Mouse (Mus musculus): Measurements from ENCODE around the gene Nup133.

Gene Nup133

DNA sequence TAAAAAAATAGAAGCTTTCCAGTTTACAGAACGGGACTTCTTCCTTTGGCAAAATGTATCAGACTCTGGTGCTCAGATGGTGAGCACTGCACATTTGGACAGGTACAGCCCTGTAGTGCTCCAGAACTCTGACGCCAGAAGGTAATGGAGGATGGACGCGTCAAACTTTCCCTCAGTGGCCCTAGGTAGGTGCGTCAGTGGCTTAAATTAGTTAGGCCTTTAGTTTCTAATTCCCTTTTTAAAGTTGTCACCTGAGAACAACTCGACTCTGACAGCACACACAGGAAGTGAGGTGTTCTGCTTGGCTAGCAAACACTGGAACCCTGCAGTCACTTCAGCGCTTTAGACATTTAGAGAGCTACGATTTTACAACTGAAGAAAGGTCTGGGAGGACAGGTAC lies 4.6 kb upstream of the Nup133 start:
- no peak for DNase-seq (ENCODE audit: low spot score)

DNA sequence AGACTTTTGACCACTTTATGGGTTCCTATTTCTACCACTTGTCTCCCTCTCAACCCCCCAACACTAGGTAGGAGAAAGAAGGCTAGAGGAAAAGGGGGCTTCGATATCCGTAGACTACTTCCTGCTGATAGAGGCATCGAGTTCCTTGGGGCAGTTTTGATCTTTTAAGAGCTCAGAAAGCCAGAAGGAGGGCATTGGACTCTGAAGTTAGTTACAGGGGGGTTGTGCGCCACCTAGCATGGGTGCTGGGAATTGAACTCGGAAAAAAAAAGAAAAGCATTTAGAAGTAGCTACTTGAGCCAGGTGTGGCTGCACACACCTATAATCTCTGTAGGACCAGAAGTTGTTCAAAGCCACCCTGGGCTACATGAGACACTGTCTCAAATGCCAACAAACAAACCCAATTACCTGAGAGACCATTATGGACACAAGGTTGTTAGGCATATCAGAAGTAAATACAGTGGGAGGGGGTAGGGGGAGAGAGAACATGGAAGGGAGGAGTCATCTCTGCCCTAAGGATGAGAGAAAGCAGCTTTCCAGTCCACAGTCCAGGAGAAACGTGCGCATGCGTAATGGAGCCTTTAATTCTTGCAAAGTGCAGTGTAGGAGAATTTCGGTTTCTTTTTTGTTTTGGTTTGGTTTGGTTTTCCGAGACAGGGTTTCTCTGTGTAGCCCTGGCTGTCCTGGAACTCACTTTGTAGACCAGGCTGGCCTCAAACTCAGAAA lies 1.2 kb upstream of the Nup133 start:
- no peak for DNase-seq (ENCODE audit: low spot score)

DNA sequence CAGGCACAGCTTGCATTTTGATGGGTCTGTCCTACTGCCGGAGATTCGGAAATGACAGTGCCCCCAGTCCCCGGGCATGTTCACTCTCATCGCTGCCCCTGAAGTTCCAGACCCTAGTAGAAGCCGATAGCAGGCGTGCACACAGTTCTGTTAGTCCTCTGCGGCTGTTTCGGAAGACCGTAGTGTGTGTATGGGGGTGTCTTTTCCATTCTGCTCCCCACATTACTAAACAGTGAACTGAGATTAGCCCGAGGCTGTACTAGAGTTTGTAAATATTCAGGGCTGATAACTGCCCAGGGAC lies 571 bp upstream of the Nup133 start:
- DNase-seq (ENCODE audit: low spot score), result no peak

DNA sequence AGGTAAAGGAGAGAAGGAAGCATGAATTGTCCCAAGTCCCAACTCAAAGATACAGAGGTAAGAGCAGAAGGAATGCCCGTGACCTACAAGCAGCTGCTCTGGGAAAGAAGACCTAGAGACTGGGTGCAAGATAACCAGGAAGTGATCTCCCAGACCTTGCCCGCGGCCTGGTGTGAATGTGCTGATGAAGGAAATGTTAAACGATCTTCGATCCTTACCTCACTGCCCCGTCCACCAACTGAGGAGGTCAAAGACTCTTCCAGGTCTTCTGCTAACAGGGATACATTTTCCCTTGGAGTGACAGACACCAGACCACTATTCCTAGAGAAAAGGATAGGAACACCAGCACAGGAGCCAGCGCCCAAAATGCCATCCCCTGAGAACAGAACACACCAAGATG lies 20.0 kb downstream of the Nup133 start:
- DNase-seq (ENCODE audit: low spot score), result no peak

DNA sequence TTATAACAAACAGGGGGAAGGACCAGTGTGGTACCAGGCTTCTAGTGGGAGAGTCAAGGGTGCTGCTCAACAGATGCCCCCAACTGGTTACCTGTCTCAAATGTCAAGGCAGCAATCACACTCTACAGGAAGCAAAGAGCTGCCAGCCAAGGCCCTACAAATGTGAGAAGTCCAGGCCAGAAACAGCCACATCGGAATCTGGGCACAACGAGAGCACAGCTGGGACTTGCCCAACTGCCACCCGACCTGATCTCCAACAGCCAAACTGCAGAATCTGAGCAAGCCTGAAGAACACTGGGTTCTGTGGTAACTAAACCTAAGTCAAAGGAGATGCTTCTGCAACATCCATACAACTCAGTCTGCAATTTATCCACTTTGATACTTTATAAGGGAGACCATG lies 23.4 kb downstream of the Nup133 start:
- no peak for DNase-seq (ENCODE audit: low spot score)

DNA sequence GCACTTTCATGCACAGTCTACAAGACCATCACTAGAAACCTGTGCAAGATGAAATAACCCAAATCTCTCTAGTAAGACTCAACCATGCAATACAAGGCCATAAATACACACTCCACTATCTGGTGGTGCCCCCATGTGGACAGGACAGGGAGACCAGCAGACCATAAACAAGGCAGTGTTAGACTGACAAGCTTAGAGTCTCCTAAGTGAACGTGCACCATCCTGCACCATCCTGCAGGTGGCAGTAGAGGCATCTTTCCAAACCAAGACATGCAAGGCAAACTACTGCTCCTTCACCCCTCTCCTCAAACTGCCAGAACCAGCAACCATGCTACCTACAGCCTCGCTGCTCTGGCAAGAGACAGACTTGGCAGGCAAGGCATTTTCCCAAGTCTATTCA lies 24.3 kb downstream of the Nup133 start:
- peak; percentile 20 for DNase-seq (ENCODE audit: low spot score)

DNA sequence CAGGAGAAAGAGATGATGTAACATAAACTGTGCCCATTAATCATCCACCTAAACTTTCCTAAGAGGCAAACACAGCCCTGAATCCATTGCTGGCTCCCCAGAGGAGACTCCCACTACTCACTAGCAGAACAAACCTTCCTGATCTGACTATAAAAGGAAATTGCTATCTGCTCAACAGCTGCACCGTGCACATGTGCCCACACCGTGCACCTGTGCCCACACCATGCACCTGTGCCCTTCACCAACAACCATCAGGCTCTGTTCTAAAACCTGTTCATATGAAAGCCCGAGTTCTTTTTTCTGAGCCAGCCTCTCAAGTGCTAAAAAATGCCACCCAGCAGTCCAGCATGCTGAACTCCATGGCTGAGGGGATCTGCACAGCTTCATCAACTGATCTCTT lies 34.4 kb downstream of the Nup133 start:
- DNase-seq (ENCODE audit: low spot score), result no peak

DNA sequence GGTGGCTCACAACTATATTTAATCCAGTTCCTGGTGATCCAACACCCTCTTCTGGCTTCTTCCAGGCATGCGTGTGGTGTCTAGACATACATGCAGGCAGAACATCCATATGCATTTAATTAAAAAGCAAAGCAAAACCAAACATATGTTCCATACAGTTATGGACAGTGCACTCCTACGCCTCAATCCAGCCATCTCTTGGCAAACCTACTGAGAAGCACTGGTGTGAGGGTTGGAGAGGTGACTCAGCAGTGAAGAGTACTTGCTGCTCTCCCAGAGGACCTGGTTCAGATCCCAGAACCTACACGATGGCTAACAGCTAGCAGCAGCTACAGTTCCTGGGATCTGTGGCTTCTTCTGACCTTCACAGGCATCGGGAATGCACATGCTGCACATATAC lies 36.8 kb downstream of the Nup133 start:
- DNase-seq (ENCODE audit: low spot score), result no peak

DNA sequence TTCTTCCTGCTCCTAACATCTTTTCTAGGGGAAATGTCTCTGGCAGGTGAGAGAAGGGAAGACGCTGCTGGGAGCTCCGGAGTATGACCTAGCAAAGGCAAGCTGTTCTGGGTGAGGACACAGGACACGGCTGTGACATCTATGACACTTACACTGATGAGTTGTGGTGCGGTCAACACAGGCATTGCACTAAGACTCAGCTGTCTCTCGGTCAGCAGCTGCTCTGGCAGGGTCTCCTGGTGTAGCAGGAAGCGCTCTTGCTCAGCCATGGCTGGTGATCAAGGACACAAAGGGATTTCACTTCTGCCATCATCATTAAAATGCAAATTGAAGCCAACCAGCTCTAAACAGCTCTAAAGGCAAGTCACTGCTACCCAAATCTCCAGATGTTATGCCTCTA lies 41.5 kb downstream of the Nup133 start:
- no peak for DNase-seq (ENCODE audit: low spot score)

DNA sequence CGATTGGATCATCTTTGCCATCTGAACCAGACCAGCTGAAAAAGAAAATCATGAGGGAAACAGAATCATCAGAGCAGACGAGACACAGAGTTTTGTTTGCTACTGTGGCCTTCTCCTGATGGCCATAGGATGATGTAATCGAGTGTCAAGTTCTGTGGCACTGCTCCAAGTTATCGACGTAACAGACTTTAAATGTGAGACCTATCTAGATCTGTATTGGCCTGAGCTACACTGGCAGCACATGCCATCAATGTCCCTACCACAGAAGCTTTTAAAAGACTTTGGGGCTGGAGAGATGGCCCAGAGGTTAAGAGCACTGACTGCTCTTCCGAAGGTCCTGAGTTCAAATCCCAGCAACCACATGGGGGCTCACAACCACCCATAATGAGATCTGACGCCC lies 46.4 kb downstream of the Nup133 start:
- DNase-seq (ENCODE audit: low spot score), result no peak

DNA sequence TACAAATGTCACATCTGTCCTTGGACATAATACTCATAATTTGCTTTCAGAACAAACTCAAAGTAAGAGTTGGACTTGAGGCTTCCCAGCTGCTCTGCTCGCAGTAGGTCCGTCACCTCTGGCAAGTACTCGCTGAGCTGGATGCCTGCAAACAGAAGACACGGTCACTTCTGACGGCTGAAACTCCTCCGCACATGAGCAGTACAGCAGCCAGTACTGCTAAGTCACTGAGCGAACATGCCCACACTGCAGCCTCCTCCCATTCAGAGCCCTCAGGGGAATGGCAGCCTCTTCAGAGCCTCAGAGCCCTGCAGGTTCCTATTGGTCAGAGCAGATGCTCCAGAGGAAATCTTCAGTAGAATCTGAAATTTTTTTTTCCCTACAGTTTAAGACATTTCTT lies 49.7 kb downstream of the Nup133 start:
- DNase-seq (ENCODE audit: low spot score), result no peak

DNA sequence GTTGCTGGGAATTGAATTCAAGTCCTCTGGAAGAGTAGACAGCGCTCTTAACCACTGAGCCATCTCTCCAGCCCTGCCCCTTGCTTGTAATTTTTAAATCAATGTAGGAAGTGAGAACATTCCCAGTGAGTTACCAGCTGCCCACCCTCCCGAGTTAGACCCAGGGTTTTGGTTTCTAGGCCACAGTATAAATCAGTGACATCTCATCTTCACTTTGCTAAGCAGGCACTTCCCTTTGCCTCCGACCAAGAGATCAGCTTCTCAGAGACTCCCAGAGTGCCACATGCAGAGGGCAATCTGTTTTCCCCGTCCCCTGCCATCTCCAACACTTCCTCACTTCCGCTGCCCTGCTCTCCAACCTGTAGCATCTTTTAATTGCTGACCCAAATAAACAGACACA lies 50.5 kb downstream of the Nup133 start:
- DNase-seq (ENCODE audit: low spot score), result no peak

DNA sequence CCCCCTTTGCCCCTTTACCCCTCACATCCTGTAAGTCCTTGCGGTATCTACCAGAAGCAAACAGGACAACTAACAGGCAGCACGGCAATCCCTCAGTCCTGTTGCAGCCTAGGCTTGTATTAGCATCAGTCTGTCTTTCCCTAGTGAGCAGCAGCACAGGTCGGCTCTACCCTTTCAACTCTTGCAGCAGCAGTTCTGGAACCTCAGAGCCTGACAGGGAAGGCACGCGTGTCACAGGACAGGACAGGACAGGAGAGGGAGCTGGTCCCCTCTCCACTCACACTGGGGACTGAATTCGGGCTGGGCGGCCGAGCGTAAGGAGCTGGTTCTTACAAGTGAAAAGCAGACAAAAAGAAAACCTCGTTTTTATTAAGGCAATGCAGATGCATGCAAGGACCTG lies 52.3 kb downstream of the Nup133 start:
- DNase-seq (ENCODE audit: low spot score), result no peak

DNA sequence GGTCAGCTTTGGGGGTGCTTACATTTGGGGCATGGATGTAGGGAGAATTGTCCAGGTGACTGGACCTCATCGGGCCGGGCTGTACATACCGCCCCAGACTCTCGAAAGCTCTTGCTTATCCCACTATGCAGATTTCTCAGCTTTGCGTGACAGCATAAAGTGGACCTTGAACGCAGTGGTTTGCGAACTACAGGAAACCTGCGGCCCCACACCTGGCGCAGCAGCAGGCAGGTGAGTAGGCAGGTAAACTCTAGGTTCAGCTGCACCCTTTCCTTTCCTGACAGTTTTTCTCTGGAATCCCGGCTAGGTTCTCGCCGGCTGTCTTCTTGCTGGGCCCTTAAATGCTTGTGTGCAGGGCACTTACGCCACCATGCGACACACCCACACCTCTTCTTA lies 52.7 kb downstream of the Nup133 start:
- no peak for DNase-seq (ENCODE audit: low spot score)

DNA sequence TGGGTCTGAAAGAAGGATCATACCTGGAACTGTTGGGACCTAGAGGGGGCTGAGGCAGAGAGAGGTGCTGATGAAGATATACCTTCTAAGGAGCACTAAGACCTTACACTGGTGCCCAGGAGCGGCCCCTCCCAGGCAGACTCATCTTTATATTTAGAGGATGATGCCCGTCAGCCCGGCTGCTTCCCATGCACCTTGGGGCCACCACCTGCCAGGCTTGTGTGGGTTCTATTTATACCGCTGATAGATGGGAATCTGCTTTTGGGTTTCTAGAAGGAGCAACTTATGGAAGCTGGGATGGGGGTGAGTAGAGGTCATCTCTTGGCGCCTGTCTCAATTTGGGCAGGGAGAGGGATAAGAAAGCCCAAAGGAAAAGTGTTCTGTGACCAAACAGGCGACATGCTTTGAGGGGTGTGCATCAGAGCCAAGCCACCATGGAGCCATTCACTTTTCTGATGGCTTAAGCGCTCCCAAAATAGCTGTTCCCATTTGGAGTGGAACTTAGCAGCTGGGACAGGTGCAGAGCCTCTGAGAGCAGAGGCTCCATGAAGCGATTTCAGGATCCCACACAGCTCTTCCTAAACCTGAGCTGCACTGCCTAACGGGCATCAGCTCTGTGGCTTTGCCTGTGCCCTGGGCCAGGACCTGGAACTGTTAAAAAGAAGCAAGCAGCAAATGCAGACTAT lies 53.2 kb downstream of the Nup133 start:
- no peak for DNase-seq (ENCODE audit: low spot score)

DNA sequence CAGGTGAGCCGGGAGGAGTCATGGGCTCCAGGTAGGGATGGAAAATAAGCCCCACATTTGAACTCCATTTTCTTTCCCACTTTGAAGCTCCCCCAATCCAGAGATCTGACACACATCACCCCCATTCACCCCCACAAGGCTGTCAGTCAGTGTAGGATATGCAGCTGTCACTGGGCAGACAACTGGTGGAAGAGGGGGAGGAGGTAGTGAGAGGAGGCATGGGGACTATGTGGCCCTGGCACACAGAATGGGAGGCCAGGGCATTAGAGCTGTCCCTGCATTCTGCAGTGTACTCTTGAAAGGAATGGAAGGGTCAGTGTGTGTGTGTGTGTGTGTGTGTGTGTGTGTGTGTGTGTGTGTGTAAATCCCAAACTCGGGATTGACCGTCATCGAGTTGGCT lies 53.8 kb downstream of the Nup133 start:
- no peak for DNase-seq (ENCODE audit: low spot score)

DNA sequence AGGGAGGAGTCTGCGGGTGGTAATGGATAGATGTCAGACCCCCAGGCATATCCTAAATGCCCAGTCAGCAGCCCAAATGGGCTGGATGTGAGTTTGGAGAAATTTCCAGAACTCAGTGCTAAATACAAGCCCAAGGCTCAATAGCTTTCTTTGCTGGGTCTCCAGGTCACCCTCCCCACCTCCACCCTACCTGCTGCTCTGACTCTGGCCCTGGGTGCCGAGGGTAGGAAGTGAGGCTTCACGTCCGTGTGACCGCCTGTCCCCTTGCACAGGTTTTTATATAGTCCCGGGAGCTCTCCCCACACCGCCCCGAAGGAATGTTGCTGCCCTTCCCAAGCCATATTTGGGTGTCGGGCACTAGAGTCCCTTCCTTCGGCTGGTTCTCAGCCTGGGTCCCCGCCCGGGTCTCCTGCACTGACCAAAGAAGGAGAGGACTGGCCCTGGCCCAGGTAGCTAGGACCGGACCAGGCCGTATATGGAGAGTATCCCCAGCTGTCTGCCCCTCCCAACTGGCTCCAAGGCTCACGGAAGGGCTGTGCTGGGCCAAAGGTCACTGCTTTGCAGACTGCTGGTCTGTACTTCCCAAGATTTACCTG lies 54.5 kb downstream of the Nup133 start, which contains the start of gene Acta1:
Gene Acta1, minus strand, starts transcription at position 250 of the 596 bp plus-strand sequence.
- DNase-seq (ENCODE audit: low spot score), result no peak

DNA sequence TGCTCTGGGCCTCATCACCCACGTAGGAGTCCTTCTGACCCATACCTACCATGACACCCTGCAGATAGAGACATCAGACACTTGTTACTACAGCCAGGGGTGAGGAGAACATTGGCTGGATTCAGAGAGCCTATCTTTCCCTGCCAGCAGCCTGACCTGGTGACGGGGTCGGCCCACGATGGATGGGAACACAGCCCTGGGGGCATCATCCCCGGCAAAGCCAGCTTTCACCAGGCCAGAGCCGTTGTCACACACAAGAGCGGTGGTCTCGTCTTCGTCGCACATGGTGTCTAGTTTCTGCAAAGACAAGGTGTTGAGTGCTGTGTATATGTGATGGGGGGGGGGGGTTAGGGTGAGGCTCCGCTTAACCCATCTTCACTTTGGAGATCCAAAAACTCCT lies 55.7 kb downstream of the Nup133 start:
- DNase-seq (ENCODE audit: low spot score), result no peak

DNA sequence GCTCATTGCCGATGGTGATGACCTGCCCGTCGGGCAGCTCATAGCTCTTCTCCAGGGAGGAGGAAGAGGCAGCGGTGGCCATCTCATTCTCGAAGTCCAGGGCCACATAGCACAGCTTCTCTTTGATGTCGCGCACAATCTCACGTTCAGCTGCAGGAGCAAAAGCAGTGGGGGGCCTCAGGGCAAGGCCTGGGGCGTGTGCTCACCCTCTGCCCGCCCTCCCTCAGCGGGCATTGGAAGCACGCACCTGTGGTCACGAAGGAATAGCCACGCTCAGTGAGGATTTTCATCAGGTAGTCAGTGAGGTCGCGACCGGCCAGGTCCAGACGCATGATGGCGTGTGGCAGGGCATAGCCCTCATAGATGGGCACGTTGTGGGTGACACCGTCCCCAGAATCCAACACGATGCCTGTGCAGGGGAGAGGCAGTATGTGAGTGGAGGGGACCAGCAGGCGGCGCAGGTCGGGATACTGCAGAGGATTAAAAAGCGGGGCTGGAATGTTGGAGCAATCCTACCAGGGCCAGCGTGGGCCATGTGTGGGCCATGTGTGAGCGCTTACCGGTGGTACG lies 56.4 kb downstream of the Nup133 start:
- no peak for DNase-seq (ENCODE audit: low spot score)

DNA sequence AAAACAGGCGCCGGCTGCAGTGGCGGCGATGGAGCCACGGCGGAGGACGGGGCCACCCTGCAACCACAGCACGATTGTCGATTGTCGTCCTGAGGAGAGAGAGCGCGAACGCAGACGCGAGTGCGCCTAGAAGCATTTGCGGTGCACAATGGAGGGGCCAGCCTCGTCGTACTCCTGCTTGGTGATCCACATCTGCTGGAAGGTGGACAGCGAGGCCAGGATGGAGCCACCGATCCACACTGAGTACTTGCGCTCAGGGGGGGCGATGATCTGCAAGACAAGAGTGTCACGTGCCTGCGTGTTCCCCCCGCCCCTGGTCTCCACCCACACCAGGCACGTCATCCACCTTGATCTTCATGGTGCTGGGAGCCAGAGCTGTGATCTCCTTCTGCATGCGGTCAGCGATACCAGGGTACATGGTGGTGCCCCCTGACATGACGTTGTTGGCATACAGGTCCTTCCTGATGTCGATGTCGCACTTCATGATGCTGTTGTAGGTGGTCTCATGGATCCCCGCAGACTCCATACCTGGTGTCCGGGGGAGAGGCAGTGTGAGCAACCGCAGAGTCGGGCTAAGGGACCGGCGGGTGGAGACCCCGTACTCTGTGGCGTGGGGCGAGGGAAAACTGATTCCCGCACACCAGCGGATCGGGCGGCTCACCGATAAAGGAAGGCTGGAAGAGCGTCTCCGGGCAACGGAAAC lies 57.0 kb downstream of the Nup133 start:
- DNase-seq (ENCODE audit: low spot score), result no peak

DNA sequence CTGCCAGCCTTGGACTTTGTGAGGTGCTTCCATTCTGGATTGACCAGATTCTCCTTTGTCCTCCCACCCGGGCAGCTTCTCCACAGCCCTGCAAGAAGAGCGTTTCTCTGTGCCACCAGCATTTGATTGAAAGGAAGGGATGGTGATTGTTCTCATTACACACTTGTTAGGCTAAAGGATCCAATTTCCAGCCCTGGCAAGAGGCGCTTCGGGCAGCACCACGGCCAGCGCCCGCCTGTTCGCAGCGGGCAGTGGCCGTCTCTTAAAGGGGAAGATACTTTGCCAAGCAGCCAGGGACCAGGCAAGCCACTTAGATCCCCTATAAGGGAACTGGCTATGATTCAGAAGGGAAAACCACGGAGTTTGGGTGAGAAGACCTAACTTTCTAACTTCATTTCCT lies 57.8 kb downstream of the Nup133 start:
- peak; percentile 19 for DNase-seq (ENCODE audit: low spot score)

DNA sequence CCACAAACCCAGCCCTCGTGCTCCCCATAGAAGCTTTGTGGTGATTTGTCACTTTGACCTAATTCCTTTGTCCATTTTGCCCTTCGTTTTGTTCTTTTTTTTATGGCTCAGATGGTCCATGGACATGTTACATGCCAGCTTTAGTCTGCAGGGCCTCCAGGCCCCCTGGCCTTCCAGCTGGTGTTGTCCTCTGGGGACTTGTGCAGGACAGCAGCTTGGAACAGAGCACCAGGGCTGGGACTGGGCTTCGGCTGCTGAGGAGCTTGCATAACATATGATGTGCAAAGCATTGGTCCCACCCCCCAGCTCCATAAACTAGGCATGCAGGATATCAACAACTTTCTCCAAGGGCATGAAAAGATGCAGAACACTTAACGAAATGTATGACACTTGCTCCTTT lies 59.3 kb downstream of the Nup133 start:
- DNase-seq (ENCODE audit: low spot score), result no peak

DNA sequence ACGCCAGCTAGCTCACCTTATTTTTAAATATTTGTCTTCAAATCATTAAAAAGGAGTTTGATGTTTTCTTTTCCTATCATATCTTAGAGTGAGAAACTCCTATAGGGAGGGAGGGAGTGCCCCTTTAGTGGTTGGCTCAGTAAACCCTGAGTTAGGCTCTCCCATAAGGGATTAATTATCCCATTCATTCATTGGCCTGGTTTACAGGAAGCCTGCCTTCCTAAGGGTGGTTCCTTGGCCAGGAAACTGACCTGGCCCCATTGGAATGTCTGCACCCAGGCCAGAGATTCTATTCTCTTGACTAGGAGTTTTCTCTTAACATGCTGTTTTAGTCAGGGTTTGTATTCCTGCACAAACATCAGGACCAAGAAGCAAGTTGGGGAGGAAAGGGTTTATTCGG lies 61.1 kb downstream of the Nup133 start:
- DNase-seq (ENCODE audit: low spot score), result no peak
